Mouse (Mus musculus): ENCODE measurements at regions not wholly inside any gene's neighbourhood (a gene's known extent, or its start where the extent isn't known, plus 50 kb on each side); places are given as distances from the start of the nearest gene placed in this dataset.

DNA sequence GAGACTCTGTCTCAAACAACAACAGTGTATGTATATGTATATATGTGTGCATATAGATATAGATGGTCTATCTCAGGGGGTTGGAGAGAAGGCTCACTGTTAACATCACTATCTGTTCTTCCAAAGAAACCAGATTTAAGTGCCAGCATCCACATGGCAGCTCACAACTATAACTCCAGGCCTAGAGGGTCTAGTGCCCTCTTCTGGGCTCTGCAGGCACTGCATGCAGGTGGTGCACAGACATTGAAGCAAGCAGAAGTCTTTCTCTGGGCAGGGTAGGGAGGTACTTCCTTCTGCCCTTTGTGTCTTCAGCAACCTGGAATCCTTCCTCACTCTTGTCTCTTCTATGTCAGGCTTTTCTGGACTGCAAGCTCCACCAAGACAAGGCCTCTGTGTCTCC lies 50.1 kb upstream of the Gm11733 start:
- H3K4me1 ChIP-seq (ENCODE audit: control insufficient read depth, insufficient read depth, low read length), result peaks cover 32% of the 10 kb centered on the region
- H3K36me3 ChIP-seq (ENCODE audit: control insufficient read depth, insufficient read depth, low read length), result no peaks in the 10 kb centered on the region
- H3K9me3 ChIP-seq (ENCODE audit: control insufficient read depth, low read length), result no peaks in the 10 kb centered on the region
- no peaks in the 10 kb centered on the region; the same call in 1 of the 2 replicates for H3K27me3 ChIP-seq (ENCODE audit: control insufficient read depth, insufficient read depth, low read length)
- no peak overlapping the region for H3K27ac ChIP-seq (ENCODE audit: low read depth, low read length)
- no peak for ATAC-seq (ENCODE audit: low FRiP score)
- no peak overlapping the region for H3K9ac ChIP-seq (ENCODE audit: low read length)
- H3K4me2 ChIP-seq, result no peak overlapping the region
- DNase-seq (ENCODE audit: low spot score, missing footprints), result peak; percentile 71
- no peak overlapping the region for H3K4me3 ChIP-seq (ENCODE audit: low read depth, low read length)
